Mouse (Mus musculus): ENCODE results near the gene Hist1h4j. TPM values are rescaled to one million over a fixed set of nuclear protein-coding genes. Genes with fewer than 3 reads are reported as not detected.

Hist1h4j gene
- 1.7 TPM for polyA plus RNA-seq (2014; fragmentation: Illumina TruSeq; extraction: RNeasy Lipid Tissue Mini Kit (QIAGEN cat#74804); ENCODE audit: low replicate concordance)

DNA sequence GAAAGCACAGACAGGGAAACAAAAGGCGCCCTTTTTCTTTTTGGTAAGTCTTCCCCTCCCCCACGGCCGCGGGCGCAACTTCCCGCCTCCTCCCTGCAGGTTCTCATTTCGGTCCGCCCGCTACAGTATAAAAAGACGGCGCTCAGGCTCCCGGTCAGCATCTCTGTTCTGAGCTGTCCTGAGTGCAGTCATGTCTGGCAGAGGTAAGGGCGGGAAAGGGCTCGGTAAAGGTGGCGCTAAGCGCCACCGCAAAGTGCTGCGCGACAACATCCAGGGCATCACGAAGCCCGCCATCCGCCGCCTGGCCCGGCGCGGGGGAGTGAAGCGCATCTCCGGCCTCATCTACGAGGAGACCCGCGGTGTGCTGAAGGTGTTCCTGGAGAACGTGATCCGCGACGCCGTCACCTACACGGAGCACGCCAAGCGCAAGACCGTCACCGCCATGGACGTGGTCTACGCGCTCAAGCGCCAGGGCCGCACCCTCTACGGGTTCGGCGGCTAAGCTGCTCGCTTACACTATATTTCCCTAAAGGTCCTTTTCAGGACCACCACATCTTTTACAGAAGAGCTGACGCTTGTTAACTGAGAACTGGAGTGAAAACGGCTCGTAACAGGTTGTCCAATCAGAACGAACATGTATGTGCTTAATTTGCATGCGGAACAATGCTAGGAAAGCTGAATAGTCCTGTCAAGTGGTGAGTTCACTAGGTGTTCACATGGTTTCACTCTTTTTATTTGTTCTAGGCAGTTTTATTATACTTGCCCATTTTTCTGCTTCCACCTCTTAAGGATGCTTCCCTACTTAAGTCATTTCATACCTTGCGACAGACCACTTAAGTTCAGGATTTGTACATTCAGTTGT lies at the start of gene Hist1h4j:
Gene Hist1h4j (plus strand): TSS at position 159 of the 862 bp plus-strand sequence.

DNA sequence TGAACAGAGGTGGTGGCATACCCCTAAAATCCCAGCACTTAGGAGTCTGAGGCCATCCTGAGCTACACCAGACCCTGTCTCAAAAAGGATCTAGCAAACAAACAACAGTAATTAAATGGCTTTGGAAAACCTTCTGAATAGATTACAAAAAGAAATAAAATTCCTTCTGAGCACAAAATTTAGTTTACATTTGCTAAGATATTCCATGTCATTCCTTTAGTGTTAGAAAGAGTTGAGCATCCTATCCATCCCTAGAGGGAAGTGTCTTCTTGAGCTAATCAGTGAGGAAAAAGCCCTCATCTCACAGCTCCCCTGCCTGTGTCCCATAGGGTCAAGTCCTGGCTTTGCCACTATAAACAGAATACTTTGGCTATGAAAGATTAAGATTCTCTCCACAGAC lies 37.1 kb upstream of the Hist1h4j start, which contains the start of gene Olfr1359:
Gene Olfr1359 (plus strand): TSS at position 301 of the 400 bp plus-strand sequence.

DNA sequence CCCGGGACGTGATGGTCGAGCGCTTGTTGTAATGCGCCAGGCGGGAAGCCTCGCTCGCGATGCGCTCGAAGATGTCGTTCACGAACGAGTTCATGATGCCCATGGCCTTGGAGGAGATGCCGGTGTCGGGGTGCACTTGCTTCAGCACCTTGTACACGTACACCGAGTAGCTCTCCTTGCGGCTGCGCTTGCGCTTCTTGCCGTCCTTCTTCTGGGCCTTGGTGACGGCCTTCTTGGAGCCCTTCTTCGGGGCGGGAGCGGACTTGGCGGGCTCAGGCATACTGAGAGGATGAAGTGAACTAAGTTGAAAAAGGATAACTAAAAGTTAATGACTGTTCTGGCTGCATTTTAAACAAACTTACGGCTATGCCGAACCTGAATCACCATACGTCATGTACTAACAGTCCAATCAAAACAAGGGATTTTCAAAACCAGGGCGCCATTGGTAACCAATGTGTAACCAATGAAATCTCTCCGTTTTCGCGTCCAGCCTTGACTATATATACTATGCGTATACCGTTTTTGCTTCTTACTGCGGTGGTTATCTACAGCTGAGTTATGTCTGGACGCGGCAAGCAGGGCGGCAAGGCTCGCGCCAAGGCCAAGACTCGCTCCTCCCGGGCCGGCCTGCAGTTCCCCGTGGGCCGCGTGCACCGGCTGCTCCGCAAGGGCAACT lies 18.9 kb upstream of the Hist1h4j start, which contains the start of the genes Hist1h2bl and Hist1h2ai:
Gene Hist1h2bl (minus strand): TSS at position 280 of the 676 bp plus-strand sequence.
Gene Hist1h2ai (plus strand): TSS at position 559 of the 676 bp plus-strand sequence.

DNA sequence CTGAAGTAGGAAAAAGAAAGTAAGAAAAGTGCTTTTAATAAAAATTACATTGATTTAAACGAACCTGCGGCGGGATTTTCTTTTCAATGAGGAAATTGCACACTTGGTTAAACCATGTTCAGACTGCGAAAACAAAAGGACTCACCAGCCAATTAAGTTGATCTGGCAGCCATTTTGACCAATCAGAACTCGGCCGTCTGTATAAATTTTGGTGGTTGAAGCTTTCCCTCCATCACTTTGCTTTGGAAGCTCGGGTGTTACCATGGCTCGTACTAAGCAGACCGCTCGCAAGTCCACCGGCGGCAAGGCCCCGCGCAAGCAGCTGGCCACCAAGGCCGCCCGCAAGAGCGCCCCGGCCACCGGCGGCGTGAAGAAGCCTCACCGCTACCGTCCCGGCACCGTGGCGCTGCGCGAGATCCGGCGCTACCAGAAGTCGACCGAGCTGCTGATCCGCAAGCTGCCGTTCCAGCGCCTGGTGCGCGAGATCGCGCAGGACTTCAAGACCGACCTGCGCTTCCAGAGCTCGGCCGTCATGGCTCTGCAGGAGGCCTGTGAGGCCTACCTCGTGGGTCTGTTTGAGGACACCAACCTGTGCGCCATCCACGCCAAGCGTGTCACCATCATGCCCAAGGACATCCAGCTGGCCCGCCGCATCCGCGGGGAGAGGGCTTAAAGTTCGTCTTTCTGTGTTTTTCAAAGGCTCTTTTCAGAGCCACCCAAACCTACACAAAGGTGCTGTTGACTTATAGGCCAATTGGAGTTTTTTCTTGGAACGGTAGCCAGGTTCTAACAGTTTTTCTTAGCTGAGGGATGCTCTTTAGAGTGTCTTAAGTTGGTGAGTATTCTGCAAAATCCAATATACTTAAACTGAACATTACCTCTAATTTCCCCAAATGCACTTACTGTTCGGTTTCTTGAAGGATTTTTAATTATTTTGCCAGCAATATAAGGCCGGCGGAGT lies 17.2 kb upstream of the Hist1h4j start, which contains the start of gene Hist1h3h:
Gene Hist1h3h (plus strand): TSS at position 263 of the 961 bp plus-strand sequence.

DNA sequence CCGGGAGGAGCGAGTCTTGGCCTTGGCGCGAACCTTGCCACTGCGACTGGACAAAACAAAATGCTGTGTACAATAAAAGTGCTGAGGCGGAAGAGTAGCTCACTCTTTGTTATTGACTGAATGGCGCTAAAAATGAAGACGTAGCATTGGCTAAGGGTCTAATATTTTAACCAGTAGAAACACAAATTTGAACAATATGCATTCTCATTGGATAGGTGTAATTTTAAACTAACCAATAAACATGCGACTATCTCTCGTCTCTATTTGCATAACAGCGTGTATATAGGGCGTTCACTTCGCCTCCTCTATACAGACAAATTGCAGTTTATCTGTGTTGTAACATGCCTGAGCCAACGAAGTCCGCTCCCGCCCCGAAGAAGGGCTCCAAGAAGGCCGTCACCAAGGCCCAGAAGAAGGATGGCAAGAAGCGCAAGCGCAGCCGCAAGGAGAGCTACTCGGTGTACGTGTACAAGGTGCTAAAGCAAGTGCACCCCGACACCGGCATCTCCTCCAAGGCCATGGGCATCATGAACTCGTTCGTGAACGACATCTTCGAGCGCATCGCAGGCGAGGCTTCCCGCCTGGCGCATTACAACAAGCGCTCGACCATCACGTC lies 13.0 kb upstream of the Hist1h4j start, which contains the start of gene Hist1h2bm:
Gene Hist1h2bm (plus strand): TSS at position 288 of the 616 bp plus-strand sequence.

DNA sequence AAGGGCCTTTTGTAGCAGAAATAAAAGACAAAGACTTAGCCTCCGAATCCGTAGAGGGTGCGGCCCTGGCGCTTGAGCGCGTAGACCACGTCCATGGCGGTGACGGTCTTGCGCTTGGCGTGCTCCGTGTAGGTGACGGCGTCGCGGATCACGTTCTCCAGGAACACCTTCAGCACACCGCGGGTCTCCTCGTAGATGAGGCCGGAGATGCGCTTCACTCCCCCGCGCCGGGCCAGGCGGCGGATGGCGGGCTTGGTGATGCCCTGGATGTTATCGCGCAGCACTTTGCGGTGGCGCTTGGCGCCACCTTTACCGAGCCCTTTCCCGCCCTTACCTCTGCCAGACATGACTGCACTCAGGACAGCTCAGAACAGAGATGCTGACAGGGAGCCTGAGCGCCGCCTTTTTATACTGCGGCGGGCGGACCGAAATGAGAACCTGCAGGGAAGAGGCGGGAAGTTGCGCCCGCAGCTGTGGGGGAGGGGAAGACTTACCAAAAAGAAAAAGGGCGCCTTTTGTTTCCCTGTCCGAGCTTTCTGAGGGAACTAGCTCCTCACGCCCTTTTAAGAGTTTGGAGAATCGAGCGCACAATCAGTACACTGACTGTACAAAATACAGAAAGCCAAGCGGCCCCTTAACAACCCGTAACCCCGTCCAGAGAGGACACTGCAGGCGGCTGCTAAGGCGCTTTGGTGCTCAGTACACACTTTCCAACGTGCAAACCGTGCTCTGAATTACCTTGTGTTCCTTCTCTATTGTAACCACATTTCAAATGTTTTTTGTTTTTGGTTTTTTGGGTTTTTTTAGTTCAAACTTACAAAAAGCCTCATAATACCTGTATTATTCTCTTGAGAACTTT lies 15.5 kb downstream of the Hist1h4j start, which contains the start of gene Hist1h4k:
Gene Hist1h4k (minus strand): TSS at position 347 of the 859 bp plus-strand sequence.

DNA sequence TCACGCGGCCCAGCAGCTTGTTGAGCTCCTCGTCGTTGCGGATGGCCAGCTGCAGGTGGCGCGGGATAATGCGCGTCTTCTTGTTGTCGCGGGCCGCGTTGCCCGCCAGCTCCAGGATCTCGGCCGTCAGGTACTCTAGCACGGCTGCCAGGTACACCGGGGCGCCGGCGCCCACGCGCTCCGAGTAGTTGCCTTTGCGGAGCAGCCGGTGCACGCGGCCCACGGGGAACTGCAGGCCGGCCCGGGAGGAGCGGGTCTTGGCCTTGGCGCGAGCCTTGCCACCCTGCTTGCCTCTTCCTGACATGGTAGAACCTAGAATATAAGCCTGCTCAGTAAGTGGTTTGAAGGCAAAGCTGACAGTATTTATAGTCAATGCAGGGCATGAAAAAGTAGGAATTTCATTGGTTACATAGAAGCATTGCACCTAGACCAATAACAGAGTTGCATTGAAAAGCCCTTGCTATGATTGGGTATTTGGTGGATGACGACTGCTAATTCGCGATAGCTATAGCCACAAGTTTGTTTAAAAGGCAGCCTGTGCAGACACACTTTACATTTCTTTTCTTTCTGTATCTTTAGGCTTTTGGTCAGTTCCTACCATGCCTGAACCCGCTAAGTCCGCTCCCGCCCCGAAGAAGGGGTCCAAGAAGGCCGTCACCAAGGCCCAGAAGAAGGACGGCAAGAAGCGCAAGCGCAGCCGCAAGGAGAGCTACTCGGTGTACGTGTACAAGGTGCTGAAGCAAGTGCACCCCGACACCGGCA lies 18.8 kb downstream of the Hist1h4j start, which contains the start of the genes Hist1h2ak and Hist1h2bn:
Gene Hist1h2ak (minus strand): TSS at position 304 of the 762 bp plus-strand sequence.
Gene Hist1h2bn (plus strand): TSS at position 600 of the 762 bp plus-strand sequence.

DNA sequence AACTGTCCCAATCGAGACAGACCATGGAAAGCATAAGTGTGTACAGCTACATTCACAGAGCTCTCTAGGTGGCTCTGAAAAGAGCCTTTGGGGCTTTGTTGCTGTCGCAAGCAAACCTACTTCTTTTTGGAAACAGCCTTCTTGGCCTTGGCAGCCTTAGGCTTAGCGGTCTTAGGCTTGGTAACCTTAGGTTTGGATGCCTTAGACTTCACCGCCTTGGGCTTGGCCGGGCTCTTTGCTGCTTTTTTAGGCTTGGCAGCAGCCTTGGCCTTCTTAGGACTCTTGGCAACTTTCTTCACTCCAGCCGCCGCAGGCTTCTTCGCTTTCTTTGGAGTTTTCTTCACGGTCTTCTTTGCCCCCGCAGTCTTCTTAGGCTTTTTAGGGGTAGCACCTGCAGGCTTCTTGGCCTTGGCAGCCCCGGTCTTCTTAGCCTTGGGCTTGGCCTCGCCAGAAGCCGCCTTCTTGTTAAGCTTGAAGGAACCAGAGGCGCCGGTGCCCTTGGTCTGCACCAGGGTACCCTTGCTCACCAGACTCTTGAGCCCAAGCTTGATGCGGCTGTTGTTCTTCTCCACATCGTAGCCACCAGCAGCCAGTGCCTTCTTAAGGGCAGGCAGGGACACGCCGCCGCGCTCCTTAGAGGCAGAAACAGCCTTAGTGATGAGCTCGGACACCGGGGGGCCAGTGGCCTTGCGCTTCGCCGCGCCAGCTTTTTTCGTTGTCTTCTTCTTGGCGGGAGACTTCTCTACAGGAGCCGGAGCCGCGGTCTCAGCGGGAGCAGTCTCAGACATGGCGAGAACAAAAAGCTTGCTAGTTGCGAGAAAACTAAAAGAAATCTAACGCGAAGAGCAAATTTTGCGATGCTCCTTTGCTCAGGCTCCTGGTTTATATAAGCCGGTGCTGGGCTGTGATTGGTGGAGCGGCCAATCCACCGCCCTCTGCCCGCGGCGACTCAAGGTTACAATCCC lies 45.2 kb downstream of the Hist1h4j start, which contains the start of gene Hist1h1b:
Gene Hist1h1b (minus strand): TSS at position 859 of the 965 bp plus-strand sequence.

DNA sequence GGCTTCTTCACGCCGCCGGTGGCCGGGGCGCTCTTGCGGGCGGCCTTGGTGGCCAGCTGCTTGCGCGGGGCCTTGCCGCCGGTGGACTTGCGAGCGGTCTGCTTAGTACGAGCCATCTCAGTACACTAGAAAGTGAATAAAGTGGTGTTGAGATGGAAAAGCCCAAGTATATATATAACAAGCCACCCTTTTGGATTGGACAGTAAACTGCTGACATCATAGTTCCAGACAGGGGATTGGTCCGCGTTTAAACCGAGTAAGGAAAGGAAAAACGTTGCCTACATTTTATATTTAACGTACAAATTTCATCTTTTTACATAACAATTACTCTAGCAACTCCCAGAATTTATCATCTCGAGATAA lies 48.4 kb downstream of the Hist1h4j start, which contains the start of gene Hist1h3i:
Gene Hist1h3i (minus strand): TSS at position 116 of the 363 bp plus-strand sequence.

Other genes starting within 250 kb of the Hist1h4j start
- gene AK157302, start 239.8 kb upstream of the Hist1h4j start, polyA plus RNA-seq (2014; fragmentation: Illumina TruSeq; extraction: RNeasy Lipid Tissue Mini Kit (QIAGEN cat#74804); ENCODE audit: low replicate concordance), result 4.2 TPM
- gene Gm11273, start 233.6 kb upstream of the Hist1h4j start, polyA plus RNA-seq (2014; fragmentation: Illumina TruSeq; extraction: RNeasy Lipid Tissue Mini Kit (QIAGEN cat#74804); ENCODE audit: low replicate concordance), result not detected
- 15.6 TPM for gene Zkscan8, start 203.9 kb upstream of the Hist1h4j start, polyA plus RNA-seq (2014; fragmentation: Illumina TruSeq; extraction: RNeasy Lipid Tissue Mini Kit (QIAGEN cat#74804); ENCODE audit: low replicate concordance)
- gene Olfr1366, start 192.3 kb upstream of the Hist1h4j start, polyA plus RNA-seq (2014; fragmentation: Illumina TruSeq; extraction: RNeasy Lipid Tissue Mini Kit (QIAGEN cat#74804); ENCODE audit: low replicate concordance), result not detected
- gene Olfr1535, start 175.2 kb upstream of the Hist1h4j start, polyA plus RNA-seq (2014; fragmentation: Illumina TruSeq; extraction: RNeasy Lipid Tissue Mini Kit (QIAGEN cat#74804); ENCODE audit: low replicate concordance), result not detected
- gene Olfr1364, start 153.3 kb upstream of the Hist1h4j start, polyA plus RNA-seq (2014; fragmentation: Illumina TruSeq; extraction: RNeasy Lipid Tissue Mini Kit (QIAGEN cat#74804); ENCODE audit: low replicate concordance), result not detected
- gene Olfr1362, start 121.0 kb upstream of the Hist1h4j start, polyA plus RNA-seq (2014; fragmentation: Illumina TruSeq; extraction: RNeasy Lipid Tissue Mini Kit (QIAGEN cat#74804); ENCODE audit: low replicate concordance), result not detected
- not detected for gene Olfr11, start 92.5 kb upstream of the Hist1h4j start, polyA plus RNA-seq (2014; fragmentation: Illumina TruSeq; extraction: RNeasy Lipid Tissue Mini Kit (QIAGEN cat#74804); ENCODE audit: low replicate concordance)
- gene Olfr1361, start 71.7 kb upstream of the Hist1h4j start, polyA plus RNA-seq (2014; fragmentation: Illumina TruSeq; extraction: RNeasy Lipid Tissue Mini Kit (QIAGEN cat#74804); ENCODE audit: low replicate concordance), result not detected
- gene Olfr1360, start 57.7 kb upstream of the Hist1h4j start, polyA plus RNA-seq (2014; fragmentation: Illumina TruSeq; extraction: RNeasy Lipid Tissue Mini Kit (QIAGEN cat#74804); ENCODE audit: low replicate concordance), result not detected
- not detected for gene Olfr1359, start 37.0 kb upstream of the Hist1h4j start, polyA plus RNA-seq (2014; fragmentation: Illumina TruSeq; extraction: RNeasy Lipid Tissue Mini Kit (QIAGEN cat#74804); ENCODE audit: low replicate concordance)
- not detected for gene Hist1h2bl, start 18.9 kb upstream of the Hist1h4j start, polyA plus RNA-seq (2014; fragmentation: Illumina TruSeq; extraction: RNeasy Lipid Tissue Mini Kit (QIAGEN cat#74804); ENCODE audit: low replicate concordance)
- gene Hist1h2ai, start 18.6 kb upstream of the Hist1h4j start, polyA plus RNA-seq (2014; fragmentation: Illumina TruSeq; extraction: RNeasy Lipid Tissue Mini Kit (QIAGEN cat#74804); ENCODE audit: low replicate concordance), result not detected
- not detected for gene Hist1h3h, start 17.4 kb upstream of the Hist1h4j start, polyA plus RNA-seq (2014; fragmentation: Illumina TruSeq; extraction: RNeasy Lipid Tissue Mini Kit (QIAGEN cat#74804); ENCODE audit: low replicate concordance)
- not detected for gene Hist1h2bm, start 13.0 kb upstream of the Hist1h4j start, polyA plus RNA-seq (2014; fragmentation: Illumina TruSeq; extraction: RNeasy Lipid Tissue Mini Kit (QIAGEN cat#74804); ENCODE audit: low replicate concordance)
- not detected for gene Hist1h4k, start 15.4 kb downstream of the Hist1h4j start, polyA plus RNA-seq (2014; fragmentation: Illumina TruSeq; extraction: RNeasy Lipid Tissue Mini Kit (QIAGEN cat#74804); ENCODE audit: low replicate concordance)
- gene Hist1h2ak, start 18.8 kb downstream of the Hist1h4j start, polyA plus RNA-seq (2014; fragmentation: Illumina TruSeq; extraction: RNeasy Lipid Tissue Mini Kit (QIAGEN cat#74804); ENCODE audit: low replicate concordance), result not detected
- gene Hist1h2bn, start 19.1 kb downstream of the Hist1h4j start, polyA plus RNA-seq (2014; fragmentation: Illumina TruSeq; extraction: RNeasy Lipid Tissue Mini Kit (QIAGEN cat#74804); ENCODE audit: low replicate concordance), result not detected
- not detected for gene Hist1h1b, start 45.6 kb downstream of the Hist1h4j start, polyA plus RNA-seq (2014; fragmentation: Illumina TruSeq; extraction: RNeasy Lipid Tissue Mini Kit (QIAGEN cat#74804); ENCODE audit: low replicate concordance)
- gene Hist1h3i, start 48.3 kb downstream of the Hist1h4j start, polyA plus RNA-seq (2014; fragmentation: Illumina TruSeq; extraction: RNeasy Lipid Tissue Mini Kit (QIAGEN cat#74804); ENCODE audit: low replicate concordance), result not detected
- not detected for gene Hist1h2an, start 52.2 kb downstream of the Hist1h4j start, polyA plus RNA-seq (2014; fragmentation: Illumina TruSeq; extraction: RNeasy Lipid Tissue Mini Kit (QIAGEN cat#74804); ENCODE audit: low replicate concordance)
- not detected for gene Hist1h2bp, start 52.4 kb downstream of the Hist1h4j start, polyA plus RNA-seq (2014; fragmentation: Illumina TruSeq; extraction: RNeasy Lipid Tissue Mini Kit (QIAGEN cat#74804); ENCODE audit: low replicate concordance)
- gene Hist1h2bq, start 75.1 kb downstream of the Hist1h4j start, polyA plus RNA-seq (2014; fragmentation: Illumina TruSeq; extraction: RNeasy Lipid Tissue Mini Kit (QIAGEN cat#74804); ENCODE audit: low replicate concordance), result 1.1 TPM
- gene Hist1h2ao, start 75.4 kb downstream of the Hist1h4j start, polyA plus RNA-seq (2014; fragmentation: Illumina TruSeq; extraction: RNeasy Lipid Tissue Mini Kit (QIAGEN cat#74804); ENCODE audit: low replicate concordance), result not detected
- gene Hist1h4m, start 76.7 kb downstream of the Hist1h4j start, polyA plus RNA-seq (2014; fragmentation: Illumina TruSeq; extraction: RNeasy Lipid Tissue Mini Kit (QIAGEN cat#74804); ENCODE audit: low replicate concordance), result not detected
- not detected for gene Hist1h4n, start 97.1 kb downstream of the Hist1h4j start, polyA plus RNA-seq (2014; fragmentation: Illumina TruSeq; extraction: RNeasy Lipid Tissue Mini Kit (QIAGEN cat#74804); ENCODE audit: low replicate concordance)
- gene Hist1h2ap, start 98.4 kb downstream of the Hist1h4j start, polyA plus RNA-seq (2014; fragmentation: Illumina TruSeq; extraction: RNeasy Lipid Tissue Mini Kit (QIAGEN cat#74804); ENCODE audit: low replicate concordance), result not detected
- 0.85 TPM for gene Hist1h2br, start 98.7 kb downstream of the Hist1h4j start, polyA plus RNA-seq (2014; fragmentation: Illumina TruSeq; extraction: RNeasy Lipid Tissue Mini Kit (QIAGEN cat#74804); ENCODE audit: low replicate concordance)
- 0.93 TPM for gene Zfp184, start 210.0 kb downstream of the Hist1h4j start, polyA plus RNA-seq (2014; fragmentation: Illumina TruSeq; extraction: RNeasy Lipid Tissue Mini Kit (QIAGEN cat#74804); ENCODE audit: low replicate concordance)
- gene Pom121l2, start 246.1 kb downstream of the Hist1h4j start, polyA plus RNA-seq (2014; fragmentation: Illumina TruSeq; extraction: RNeasy Lipid Tissue Mini Kit (QIAGEN cat#74804); ENCODE audit: low replicate concordance), result not detected

All from small intestine, adult 10 weeks (tissue).